Mouse (Mus musculus): Measurements from ENCODE around the gene Ola1.

Ola1 gene

DNA sequence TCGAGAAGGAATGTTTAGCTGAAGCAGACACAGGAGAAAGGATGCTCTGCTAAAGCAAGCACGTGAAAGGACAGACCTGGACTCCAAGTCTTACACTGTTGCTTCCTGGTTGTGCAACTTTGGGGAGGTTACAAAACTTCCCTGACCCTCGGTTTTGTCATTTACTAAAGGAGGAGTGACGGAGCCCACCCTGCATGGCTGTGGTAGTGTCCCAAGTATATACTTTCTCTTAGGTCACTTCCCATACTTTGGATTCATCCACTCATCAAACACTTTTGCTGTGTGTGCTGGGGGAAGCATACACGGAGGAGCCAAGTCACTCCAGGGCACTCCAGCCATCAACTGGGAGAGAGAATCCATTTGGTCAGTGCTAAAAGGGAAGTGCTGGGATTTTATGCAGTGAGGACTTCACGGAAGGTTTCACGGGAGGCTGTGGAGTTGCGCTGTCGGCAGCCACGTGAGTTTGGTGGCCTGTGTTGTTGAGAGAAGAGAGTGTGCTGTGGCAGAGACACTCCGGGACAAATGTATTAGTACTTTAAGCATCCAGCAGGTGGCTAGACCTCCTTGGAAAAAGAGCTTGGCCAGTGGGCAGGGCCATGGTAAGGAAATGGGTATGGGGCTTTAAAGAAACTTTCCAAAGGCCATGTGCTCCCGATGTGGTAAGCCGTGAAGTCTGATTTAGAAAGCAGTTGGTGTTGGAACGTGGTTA is 154.7 kb downstream of the Ola1 start:
- DNase-seq (ENCODE audit: low spot score) = no peak

DNA sequence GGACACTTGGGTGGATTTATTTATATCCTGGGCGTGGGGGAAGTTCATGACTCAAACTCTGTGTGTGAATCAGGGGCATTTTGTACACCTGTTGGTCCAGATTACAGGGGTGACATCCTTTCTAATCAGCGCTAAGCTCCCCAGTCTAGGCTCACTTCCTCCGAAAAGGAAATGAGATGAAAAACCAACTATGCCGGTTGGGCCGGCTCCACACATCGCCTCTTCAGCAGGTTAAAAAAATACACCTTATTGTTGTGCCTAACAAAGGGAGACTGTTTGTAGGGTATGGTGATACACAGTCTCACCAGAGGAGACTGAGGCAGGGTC is 158.5 kb downstream of the Ola1 start:
- DNase-seq (ENCODE audit: low spot score) = no peak

DNA sequence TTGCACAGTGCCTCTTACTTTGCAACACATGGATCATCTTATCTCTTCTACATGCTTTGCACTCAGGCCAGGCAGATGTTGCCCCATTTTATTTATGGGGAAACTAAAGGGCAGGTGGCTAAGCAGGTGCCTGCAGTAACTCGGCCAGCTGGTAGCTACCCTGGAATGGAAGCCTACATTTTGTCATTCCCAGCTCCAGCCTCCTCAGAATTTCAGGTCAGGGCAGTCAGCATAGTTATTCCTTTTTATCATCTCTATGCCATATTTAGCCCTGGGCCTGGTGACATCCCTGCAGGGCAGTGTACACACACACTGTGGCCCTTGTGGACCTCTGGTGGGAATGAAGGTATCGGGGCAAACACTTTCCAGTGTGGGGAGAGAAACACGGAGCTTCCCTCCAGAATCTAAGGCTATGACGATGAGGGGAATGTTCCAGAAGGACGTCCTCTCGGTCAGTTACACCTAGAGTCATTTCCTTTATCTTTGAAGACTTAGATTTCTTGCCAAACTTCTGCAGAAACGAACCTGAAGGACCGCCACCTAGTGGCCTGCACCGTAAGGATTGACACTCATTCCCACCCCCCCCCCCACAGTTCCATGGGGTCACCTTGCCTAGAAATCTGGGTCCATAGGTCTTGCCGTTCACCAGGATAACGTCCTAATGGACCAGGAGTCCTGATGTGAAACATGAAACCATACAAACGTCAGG is 159.0 kb downstream of the Ola1 start:
- no peak for DNase-seq (ENCODE audit: low spot score)

DNA sequence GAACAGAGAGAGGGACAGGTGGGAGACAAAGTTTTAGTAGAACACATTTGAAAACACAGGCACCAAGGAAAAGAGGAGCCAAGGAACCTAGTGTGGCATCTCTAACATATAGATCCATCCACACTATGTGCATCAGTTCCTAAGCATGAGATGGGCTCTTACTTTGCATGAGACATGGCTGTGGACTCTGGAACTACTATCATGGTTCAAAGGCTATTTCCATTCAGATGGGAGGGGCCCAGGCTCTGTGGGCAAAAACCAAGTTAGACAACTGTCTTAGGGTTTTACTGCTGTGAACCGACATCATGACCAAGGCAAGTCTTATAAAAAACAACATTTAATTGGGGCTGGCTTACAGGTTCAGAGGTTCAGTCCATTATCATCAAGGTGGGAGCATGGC is 160.4 kb downstream of the Ola1 start:
- DNase-seq (ENCODE audit: low spot score) = no peak

DNA sequence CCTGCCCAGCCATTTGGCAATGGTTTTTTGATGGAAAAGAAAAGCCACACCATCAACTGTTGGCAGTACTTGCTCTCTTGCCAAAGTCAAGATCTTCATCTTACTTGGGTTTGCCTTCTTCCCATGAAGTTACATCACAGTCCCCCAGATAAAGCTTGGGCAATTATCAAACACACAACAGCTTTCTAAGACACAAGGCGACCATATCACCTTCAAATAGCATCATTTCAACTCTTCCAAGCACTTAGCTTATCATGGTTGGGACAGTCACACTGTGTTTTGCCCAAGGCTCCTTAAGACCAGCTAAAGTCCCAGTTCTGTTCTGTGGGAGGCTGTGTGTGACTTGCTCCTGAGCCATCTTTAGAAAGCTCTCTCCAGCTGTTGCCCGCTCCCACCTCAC is 161.1 kb downstream of the Ola1 start:
- no peak for DNase-seq (ENCODE audit: low spot score)

DNA sequence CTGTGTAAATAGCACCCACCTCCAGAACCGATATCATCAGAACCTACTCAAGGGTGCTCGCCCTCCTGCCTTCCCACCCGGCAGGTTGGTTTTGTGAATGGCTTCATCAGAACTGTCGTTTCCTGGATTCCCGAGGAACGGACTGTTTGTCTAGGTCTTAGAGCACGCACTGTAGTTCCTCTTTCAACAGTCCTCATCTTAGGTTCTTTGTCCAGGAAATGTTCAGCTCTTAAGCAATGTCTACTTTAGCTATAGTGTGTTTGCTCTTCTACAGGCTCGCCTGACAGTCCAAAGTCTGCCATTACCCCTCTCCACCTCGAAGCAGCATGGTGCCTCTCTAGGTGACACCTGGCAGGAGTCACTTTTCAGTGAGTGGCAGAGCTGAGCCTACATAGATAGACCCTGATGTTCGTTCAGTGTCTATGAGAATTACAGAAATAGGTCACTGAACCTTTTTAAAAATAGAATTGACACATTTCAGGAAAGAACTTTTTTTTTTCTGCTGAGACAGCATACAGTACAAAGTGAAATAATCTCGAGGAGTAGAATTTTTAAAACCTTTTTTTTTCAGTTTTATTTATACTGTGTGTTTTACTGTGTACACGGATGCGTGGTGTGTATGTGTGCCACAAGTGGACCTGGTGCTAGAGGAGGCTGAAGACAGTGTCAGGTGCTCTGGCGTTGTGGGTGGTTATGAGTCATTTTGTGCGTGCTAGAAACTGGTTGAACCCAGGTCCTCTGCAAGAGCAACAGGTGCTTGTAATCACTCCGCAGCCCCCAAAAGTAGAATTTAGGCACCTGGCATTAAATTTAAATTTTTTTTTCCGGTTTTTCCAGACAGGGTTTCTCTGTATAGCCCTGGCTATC is 162.4 kb downstream of the Ola1 start:
- no peak for DNase-seq (ENCODE audit: low spot score)

DNA sequence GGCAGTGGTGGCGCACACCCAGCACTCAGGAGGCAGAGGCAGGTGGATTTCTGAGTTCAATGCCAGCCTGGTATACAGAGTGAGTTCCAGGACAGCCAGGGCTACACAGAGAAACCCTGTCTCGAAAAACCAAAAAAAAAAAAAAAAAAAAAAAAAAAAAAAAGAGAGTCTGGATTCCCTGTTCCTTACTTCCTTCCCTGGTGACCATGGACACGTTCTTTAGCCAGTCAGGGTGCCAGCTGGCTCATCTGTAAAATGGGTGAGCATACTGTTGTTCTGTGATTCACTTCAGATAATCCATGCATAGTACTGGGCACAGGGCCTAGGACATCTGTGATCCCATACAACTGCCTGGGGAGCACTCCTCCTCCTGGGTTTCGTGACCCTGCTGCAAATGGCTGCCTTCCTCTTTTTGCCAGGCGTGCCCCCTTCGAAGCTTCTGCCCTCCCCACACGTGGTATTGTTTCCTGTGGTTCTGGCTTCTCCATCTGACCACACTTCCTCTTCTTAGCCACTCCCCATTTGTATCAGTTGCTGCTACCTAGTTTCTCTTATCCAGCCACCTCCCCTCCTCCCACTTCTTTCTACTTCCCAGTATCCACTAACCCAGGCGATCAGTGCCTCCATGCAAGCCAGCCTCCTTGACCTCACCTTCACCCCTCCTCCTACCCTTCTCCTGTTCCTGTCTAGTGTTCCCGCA is 164.8 kb downstream of the Ola1 start:
- no peak for DNase-seq (ENCODE audit: low spot score)

DNA sequence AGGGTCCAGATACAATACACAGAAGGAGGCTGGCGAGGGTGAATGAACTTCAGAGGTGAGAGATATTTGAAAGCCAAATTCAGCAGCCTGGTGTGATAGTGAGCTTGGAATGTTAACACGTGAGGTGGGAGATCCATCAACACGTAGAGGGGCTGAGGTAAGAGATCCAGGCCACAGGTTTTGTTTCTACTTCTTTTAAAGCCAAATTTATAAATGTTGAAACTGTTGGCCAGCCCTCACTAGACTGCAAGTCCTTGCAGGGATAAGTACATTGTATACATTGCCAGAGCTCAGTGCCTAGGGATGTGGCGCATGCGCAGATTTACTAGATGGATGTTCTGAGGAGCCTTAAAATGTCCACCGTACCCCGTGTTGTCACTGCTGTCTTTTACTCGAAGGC is 168.3 kb downstream of the Ola1 start:
- no peak for DNase-seq (ENCODE audit: low spot score)

DNA sequence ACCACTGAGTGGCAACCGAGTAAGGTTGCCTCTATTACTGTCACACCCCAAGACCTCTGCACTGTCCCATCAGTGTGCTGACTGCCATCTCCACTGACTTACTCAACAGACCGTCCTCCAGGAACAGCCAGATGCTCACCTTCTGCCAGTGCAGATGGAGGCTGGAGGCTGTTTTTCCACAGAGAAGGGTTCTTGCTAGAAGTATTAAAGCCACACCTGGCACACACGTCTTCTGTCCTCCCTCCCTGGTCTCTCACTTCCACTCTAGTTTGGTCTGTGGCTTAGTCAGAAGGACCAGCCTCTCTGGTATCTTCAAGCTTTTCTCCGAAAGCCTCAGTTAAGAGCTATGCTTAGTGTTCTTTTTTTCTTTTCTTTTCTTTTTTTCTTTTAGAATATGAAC is 168.7 kb downstream of the Ola1 start:
- DNase-seq (ENCODE audit: low spot score) = no peak

DNA sequence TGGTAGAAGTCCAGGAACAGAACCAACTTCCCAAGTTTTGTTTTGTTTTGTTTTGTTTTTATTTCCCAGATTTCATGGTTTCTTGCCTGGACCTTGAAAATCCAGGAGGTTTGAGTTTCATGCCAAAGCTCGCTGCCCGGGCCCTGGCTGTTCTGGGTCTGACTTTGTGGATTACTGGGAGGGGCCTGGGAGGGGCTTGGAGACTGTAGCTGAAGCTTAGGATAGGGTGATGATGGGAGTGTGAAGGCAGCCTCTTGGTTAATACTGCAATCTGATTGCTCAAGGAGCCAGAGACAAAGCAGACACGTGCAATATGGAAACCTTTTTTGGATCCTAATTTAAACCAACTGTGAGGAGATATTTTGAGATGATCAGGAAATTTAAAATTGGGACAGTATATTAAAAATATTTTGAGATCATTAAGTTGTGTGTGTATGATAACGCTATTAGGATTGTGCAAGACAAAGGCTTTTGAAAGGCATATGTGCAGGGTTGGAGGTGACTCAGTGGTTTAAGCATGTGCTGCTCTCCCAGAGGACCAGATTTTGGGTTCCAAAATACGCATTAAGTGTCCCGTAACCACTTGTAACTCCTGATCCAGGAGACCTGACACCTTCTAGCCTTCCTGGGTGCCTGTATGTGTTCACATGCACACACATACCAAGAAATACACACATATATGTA is 169.6 kb downstream of the Ola1 start:
- no peak for DNase-seq (ENCODE audit: low spot score)

DNA sequence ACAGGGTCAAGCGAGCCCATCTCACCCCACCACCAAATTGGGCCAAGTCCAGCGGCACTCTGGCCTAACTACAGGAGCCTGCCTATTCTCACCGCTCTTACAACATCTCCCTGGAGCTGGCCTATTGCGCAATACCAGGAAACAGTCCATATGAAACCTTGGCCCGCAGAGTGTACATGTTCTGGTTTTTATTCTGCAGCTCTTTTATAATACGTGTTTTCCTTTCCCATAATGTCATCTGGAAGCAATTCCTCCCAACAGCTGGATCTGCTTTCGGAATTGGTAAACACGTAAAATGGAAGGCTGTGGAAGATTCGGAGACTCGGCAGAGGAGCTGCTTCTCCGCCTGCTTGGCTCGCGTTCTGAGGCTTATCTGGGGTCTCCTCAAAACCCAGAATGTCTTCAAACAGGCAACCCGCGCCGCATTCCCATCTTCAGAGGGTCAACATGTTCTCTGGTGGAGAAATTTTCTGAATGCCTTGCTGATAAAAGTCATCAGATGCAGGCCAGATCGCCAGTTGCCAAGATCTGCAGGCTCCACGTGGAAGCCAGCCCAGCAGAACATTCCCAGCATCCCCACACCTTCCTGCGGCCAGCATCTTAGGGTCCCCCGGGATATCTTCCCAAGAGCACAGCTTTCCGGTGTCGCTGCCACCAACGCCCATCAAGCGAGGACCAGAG is 171.5 kb downstream of the Ola1 start:
- no peak for DNase-seq (ENCODE audit: low spot score)

DNA sequence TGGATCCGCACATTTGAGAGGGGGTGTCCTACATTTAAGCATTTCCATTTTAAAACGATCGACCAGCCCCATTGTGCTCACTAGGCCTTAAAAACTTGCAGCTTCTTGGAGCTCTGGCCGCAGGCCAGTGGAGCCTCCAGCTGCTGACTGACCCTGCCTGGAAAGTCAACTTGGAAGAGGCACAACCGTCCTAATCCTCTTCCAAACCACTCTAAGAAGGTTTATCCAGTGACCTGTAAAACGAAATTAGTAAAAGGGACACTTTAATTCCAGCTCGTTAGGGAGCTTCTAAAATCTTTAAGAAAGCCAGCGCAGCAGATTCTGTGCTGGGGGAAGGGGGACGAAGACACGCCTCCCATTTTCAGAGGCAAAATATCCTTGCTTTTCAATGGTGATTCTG is 172.1 kb downstream of the Ola1 start:
- DNase-seq (ENCODE audit: low spot score) = no peak

DNA sequence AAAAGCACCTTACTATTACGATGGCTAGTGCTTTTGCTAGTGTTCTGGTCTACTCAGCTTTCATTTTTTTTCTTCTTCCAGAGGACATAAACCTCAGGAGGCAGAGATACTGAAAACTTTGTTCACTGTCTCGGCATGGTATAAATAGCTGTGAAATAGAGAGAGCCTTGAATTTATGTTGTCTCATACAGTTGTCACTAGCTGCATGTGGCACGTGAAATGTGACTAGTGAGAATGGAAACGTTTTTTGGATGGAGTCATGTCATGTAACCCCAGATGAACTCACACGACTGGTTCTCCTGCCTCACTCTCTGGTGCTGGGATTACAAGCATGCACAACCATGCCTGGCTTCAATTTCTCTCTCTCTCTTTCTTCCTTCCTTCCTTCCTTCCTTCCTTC is 173.2 kb downstream of the Ola1 start:
- no peak for DNase-seq (ENCODE audit: low spot score)
